Mouse (Mus musculus): ENCODE data around the gene Hand2. TPM values are rescaled to one million over a fixed set of nuclear protein-coding genes. Genes with fewer than 3 reads are reported as not detected.
A peak's percentile ranks its signal among the peaks of the same experiment; 100 is the strongest.

Hand2 gene
- polyA plus RNA-seq, 1 experiment from 2014 or later = not detected

GRCm38 (mm10) chr8:57348866-57349520 lies 28.2 kb downstream of the Hand2 start:
- WGBS = 1% methylated on average over 23 of the region's 23 CpGs
- no peak overlapping the region for H3K9ac ChIP-seq (replicated peaks)
- H3K4me1 ChIP-seq = peaks cover 9% of the 10 kb centered on the region
- H3K27ac ChIP-seq (replicated peaks) = no peak overlapping the region
- H3K27me3 ChIP-seq = peaks cover 99% of the 10 kb centered on the region
- ATAC-seq (ENCODE audit: low FRiP score, low read depth) = no peak
- H3K4me2 ChIP-seq (replicated peaks) = no peak overlapping the region
- no peak overlapping the region for H3K4me3 ChIP-seq
- H3K36me3 ChIP-seq = no peaks in the 10 kb centered on the region
- no peaks in the 10 kb centered on the region for H3K9me3 ChIP-seq

- H3K36me3 ChIP-seq = no peaks in the 10 kb centered on the region
- H3K27me3 ChIP-seq = peaks cover 83% of the 10 kb centered on the region
- no peak overlapping the region for H3K4me2 ChIP-seq (replicated peaks)
- 23% methylated on average over 2 of the region's 2 CpGs for WGBS
- H3K4me1 ChIP-seq = peaks cover 10% of the 10 kb centered on the region
- no peak for ATAC-seq (ENCODE audit: low FRiP score, low read depth)
- no peaks in the 10 kb centered on the region for H3K9me3 ChIP-seq
- no peak overlapping the region for H3K27ac ChIP-seq (replicated peaks)
- H3K9ac ChIP-seq (replicated peaks) = no peak overlapping the region
- no peak overlapping the region for H3K4me3 ChIP-seq
Observed at GRCm38 (mm10) chr8:57351861-57352260, 31.1 kb downstream of the Hand2 start.

GRCm38 (mm10) chr8:57353346-57354305 lies 32.8 kb downstream of the Hand2 start:
- WGBS = under 1% methylated on average over 37 of the region's 37 CpGs
- Histone ChIP-seq H3K27me3 (peaks cover 66% of the 10 kb centered on the region), H3K36me3 (no peaks in the 10 kb centered on the region), H3K4me3 (peak overlapping the region; percentile 46), H3K9ac (replicated peaks) (peak overlapping the region; percentile 52), H3K4me2 (replicated peaks) (peak overlapping the region; percentile 80), H3K9me3 (no peaks in the 10 kb centered on the region), H3K4me1 (peaks cover 10% of the 10 kb centered on the region), H3K27ac (replicated peaks) (no peak overlapping the region)
- peak; percentile 97 for ATAC-seq (ENCODE audit: low FRiP score, low read depth)

- no peak overlapping the region for H3K4me2 ChIP-seq (replicated peaks)
- 72% methylated on average over 2 of the region's 2 CpGs for WGBS
- H3K27ac ChIP-seq (replicated peaks) = no peak overlapping the region
- no peaks in the 10 kb centered on the region for H3K36me3 ChIP-seq
- peaks cover 53% of the 10 kb centered on the region for H3K27me3 ChIP-seq
- H3K4me1 ChIP-seq = peaks cover 10% of the 10 kb centered on the region
- no peaks in the 10 kb centered on the region for H3K9me3 ChIP-seq
- ATAC-seq (ENCODE audit: low FRiP score, low read depth) = no peak
- H3K9ac ChIP-seq (replicated peaks) = no peak overlapping the region
- H3K4me3 ChIP-seq = no peak overlapping the region
Observed at GRCm38 (mm10) chr8:57354876-57355275, 34.1 kb downstream of the Hand2 start.

- no peaks in the 10 kb centered on the region for H3K36me3 ChIP-seq
- peaks cover 10% of the 10 kb centered on the region for H3K4me1 ChIP-seq
- no peak overlapping the region for H3K27ac ChIP-seq (replicated peaks)
- no peaks in the 10 kb centered on the region for H3K9me3 ChIP-seq
- H3K9ac ChIP-seq (replicated peaks) = no peak overlapping the region
- no peak for ATAC-seq (ENCODE audit: low FRiP score, low read depth)
- peaks cover 35% of the 10 kb centered on the region for H3K27me3 ChIP-seq
- WGBS = 72% methylated on average over 9 of the region's 9 CpGs
- H3K4me2 ChIP-seq (replicated peaks) = no peak overlapping the region
- no peak overlapping the region for H3K4me3 ChIP-seq
Observed at GRCm38 (mm10) chr8:57356529-57357325, 35.9 kb downstream of the Hand2 start.

GRCm38 (mm10) chr8:57360493-57360892 lies 39.7 kb downstream of the Hand2 start:
- no peak overlapping the region for H3K9ac ChIP-seq (replicated peaks)
- peaks cover 3% of the 10 kb centered on the region; the same call in 1 of the 2 replicates for H3K27me3 ChIP-seq
- WGBS = 62% methylated on average over 2 of the region's 2 CpGs
- no peaks in the 10 kb centered on the region for H3K36me3 ChIP-seq
- no peak overlapping the region for H3K27ac ChIP-seq (replicated peaks)
- ATAC-seq (ENCODE audit: low FRiP score, low read depth) = no peak
- no peak overlapping the region for H3K4me3 ChIP-seq
- no peak overlapping the region for H3K4me2 ChIP-seq (replicated peaks)
- no peaks in the 10 kb centered on the region for H3K9me3 ChIP-seq
- no peaks in the 10 kb centered on the region for H3K4me1 ChIP-seq

- H3K36me3 ChIP-seq = no peaks in the 10 kb centered on the region
- no peaks in the 10 kb centered on the region for H3K4me1 ChIP-seq
- H3K27me3 ChIP-seq = no peaks in the 10 kb centered on the region; the same call in 1 of the 2 replicates
- H3K27ac ChIP-seq (replicated peaks) = no peak overlapping the region
- no peak overlapping the region for H3K4me2 ChIP-seq (replicated peaks)
- no peak overlapping the region for H3K9ac ChIP-seq (replicated peaks)
- H3K9me3 ChIP-seq = 0 out of 2 replicates have a peak, but pooled peaks cover 4% of the 10 kb centered on the region
- no peak overlapping the region for H3K4me3 ChIP-seq
- ATAC-seq (ENCODE audit: low FRiP score, low read depth) = no peak
- WGBS = 84% methylated on average over 8 of the region's 8 CpGs
Observed at GRCm38 (mm10) chr8:57361003-57361805, 40.4 kb downstream of the Hand2 start.

- H3K36me3 ChIP-seq = no peaks in the 10 kb centered on the region
- no peak for ATAC-seq (ENCODE audit: low FRiP score, low read depth)
- no peaks in the 10 kb centered on the region for H3K27me3 ChIP-seq
- 84% methylated on average over 2 of the region's 2 CpGs for WGBS
- H3K9ac ChIP-seq (replicated peaks) = no peak overlapping the region
- H3K9me3 ChIP-seq = 0 out of 2 replicates have a peak, but pooled peaks cover 4% of the 10 kb centered on the region
- H3K4me1 ChIP-seq = no peaks in the 10 kb centered on the region
- no peak overlapping the region for H3K4me3 ChIP-seq
- no peak overlapping the region for H3K4me2 ChIP-seq (replicated peaks)
- H3K27ac ChIP-seq (replicated peaks) = no peak overlapping the region
Observed at GRCm38 (mm10) chr8:57362881-57363280, 42.1 kb downstream of the Hand2 start.

GRCm38 (mm10) chr8:57374044-57374443 lies 53.3 kb downstream of the Hand2 start:
- Histone ChIP-seq H3K9me3 (no peaks in the 10 kb centered on the region), H3K4me1 (no peaks in the 10 kb centered on the region), H3K9ac (replicated peaks) (no peak overlapping the region), H3K4me2 (replicated peaks) (no peak overlapping the region), H3K4me3 (no peak overlapping the region), H3K36me3 (no peaks in the 10 kb centered on the region), H3K27me3 (no peaks in the 10 kb centered on the region), H3K27ac (replicated peaks) (no peak overlapping the region)
- no peak for ATAC-seq (ENCODE audit: low FRiP score, low read depth)
- 91% methylated on average over 2 of the region's 2 CpGs for whole genome bisulfite sequencing

Measured in midbrain, embryonic 12.5 days (tissue).